Mouse (Mus musculus) monocyte, adult 59 days (primary cell): ENCODE measurements around the gene 9230113P08Rik. TPM values are rescaled to one million over a fixed set of nuclear protein-coding genes. Genes with fewer than 3 reads are reported as not detected.

Source experiments
- total RNA-seq, 2 experiments: library from RNA; stranded (reverse); gene quantifications; one replicate each; pipeline ENCODE4 v1.2.4; 2023

9230113P08Rik gene
- total RNA-seq = not detected

GRCm38 (mm10) chr9:35908123-35908522 lies at the start of gene 9230113P08Rik:
TSS of gene 9230113P08Rik (plus strand) at chr9:35908423.

Other genes with a start within 250 kb of the 9230113P08Rik start
- not detected for gene Pate1, start 221.0 kb upstream of the 9230113P08Rik start, total RNA-seq
- gene Gm17677, start 167.4 kb upstream of the 9230113P08Rik start, total RNA-seq = not detected
- not detected for gene Gm17727, start 130.3 kb upstream of the 9230113P08Rik start, total RNA-seq
- not detected for gene Gm27235, start 118.3 kb upstream of the 9230113P08Rik start, total RNA-seq
- not detected for gene D730048I06Rik, start 118.3 kb upstream of the 9230113P08Rik start, total RNA-seq
- not detected for gene 9230110F15Rik, start 64.3 kb upstream of the 9230113P08Rik start, total RNA-seq
- not detected for gene Gm5916, start 220.4 kb downstream of the 9230113P08Rik start, total RNA-seq